Mouse (Mus musculus): ENCODE measurements around the gene A630095N17Rik. TPM values are rescaled to one million over a fixed set of nuclear protein-coding genes. Genes with fewer than 3 reads are reported as not detected.

The A630095N17Rik gene
- polyA plus RNA-seq (2012; rRNA removed) (not detected in 2 replicates), polyA plus RNA-seq (2014; fragmentation: Nextera tagmentation; extraction: Ambion mirVana) (not detected in 2 replicates)

GRCm38 (mm10) chr1:75231664-75232152 lies at the start of gene A630095N17Rik:
Gene A630095N17Rik, minus strand, starts transcription at chr1:75232102.
- H3K9me3 ChIP-seq (ENCODE audit: control insufficient read depth, low read length) = no peaks in the 10 kb centered on the region
- H3K9ac ChIP-seq (ENCODE audit: low read depth, low read length, severe bottlenecking) = no peak within 1 kb of the TSS
- no peaks in the 10 kb centered on the region for H3K27me3 ChIP-seq (ENCODE audit: control insufficient read depth, insufficient read depth, low read length)
- H3K27ac ChIP-seq (replicated peaks; ENCODE audit: low read depth, low read length) = no peak within 1 kb of the TSS
- H3K4me3 ChIP-seq (replicated peaks; ENCODE audit: low read length) = no peak within 1 kb of the TSS
- WGBS = 63% methylated on average over 5 of the region's 5 CpGs
- H3K4me2 ChIP-seq (replicated peaks; ENCODE audit: low read depth, low read length, severe bottlenecking) = no peak within 1 kb of the TSS
- no peaks in the 10 kb centered on the region for H3K36me3 ChIP-seq (ENCODE audit: control insufficient read depth, insufficient read depth, low read length)
- ATAC-seq (ENCODE audit: low FRiP score, low read depth) (no peak), DNase-seq (ENCODE audit: low spot score) (no peak)
- no peak for TF ChIP-seq POLR2A (IDR thresholded peaks at IDR 0.05; ENCODE audit: borderline replicate concordance, extremely low read depth, insufficient read depth, insufficient read length)
- no peaks in the 10 kb centered on the region for H3K4me1 ChIP-seq (ENCODE audit: control insufficient read depth, insufficient read depth, low read length)

GRCm38 (mm10) chr1:75278228-75278627 lies 46.3 kb upstream of the A630095N17Rik start, which contains the start of gene Resp18:
Gene Resp18, minus strand, starts transcription at chr1:75278415.
- DNase-seq (ENCODE audit: low spot score) (no peak), ATAC-seq (ENCODE audit: low FRiP score, low read depth) (no peak)
- peaks cover 21% of the 10 kb centered on the region for H3K27me3 ChIP-seq (ENCODE audit: control insufficient read depth, insufficient read depth, low read length)
- no peak for TF ChIP-seq POLR2A (IDR thresholded peaks at IDR 0.05; ENCODE audit: borderline replicate concordance, extremely low read depth, insufficient read depth, insufficient read length)
- H3K9me3 ChIP-seq (ENCODE audit: control insufficient read depth, low read length) = no peaks in the 10 kb centered on the region
- H3K27ac ChIP-seq (replicated peaks; ENCODE audit: low read depth, low read length) = no peak within 1 kb of the TSS
- no peak within 1 kb of the TSS for H3K4me2 ChIP-seq (replicated peaks; ENCODE audit: low read depth, low read length, severe bottlenecking)
- H3K9ac ChIP-seq (ENCODE audit: low read depth, low read length, severe bottlenecking) = no peak within 1 kb of the TSS
- no peak within 1 kb of the TSS for H3K4me3 ChIP-seq (replicated peaks; ENCODE audit: low read length)
- no peaks in the 10 kb centered on the region for H3K4me1 ChIP-seq (ENCODE audit: control insufficient read depth, insufficient read depth, low read length)
- H3K36me3 ChIP-seq (ENCODE audit: control insufficient read depth, insufficient read depth, low read length) = no peaks in the 10 kb centered on the region
- WGBS = 5% methylated on average over 13 of the region's 13 CpGs

- WGBS = 6% methylated on average over 23 of the region's 23 CpGs
Measured at GRCm38 (mm10) chr1:75277195-75278188, 45.6 kb upstream of the A630095N17Rik start.

GRCm38 (mm10) chr1:75264091-75264880 lies 32.4 kb upstream of the A630095N17Rik start, which contains the start of gene Ptprn:
Gene Ptprn, minus strand, starts transcription at chr1:75264502.
- DNase-seq (ENCODE audit: low spot score) (no peak), ATAC-seq (ENCODE audit: low FRiP score, low read depth) (no peak)
- no peaks in the 10 kb centered on the region for H3K9me3 ChIP-seq (ENCODE audit: control insufficient read depth, low read length)
- 12% methylated on average over 31 of the region's 32 CpGs for WGBS
- no peak within 1 kb of the TSS for H3K4me3 ChIP-seq (replicated peaks; ENCODE audit: low read length)
- H3K4me1 ChIP-seq (ENCODE audit: control insufficient read depth, insufficient read depth, low read length) = no peaks in the 10 kb centered on the region
- H3K27ac ChIP-seq (replicated peaks; ENCODE audit: low read depth, low read length) = no peak within 1 kb of the TSS
- peaks cover 41% of the 10 kb centered on the region for H3K27me3 ChIP-seq (ENCODE audit: control insufficient read depth, insufficient read depth, low read length)
- no peaks in the 10 kb centered on the region for H3K36me3 ChIP-seq (ENCODE audit: control insufficient read depth, insufficient read depth, low read length)
- no peak for TF ChIP-seq POLR2A (IDR thresholded peaks at IDR 0.05; ENCODE audit: borderline replicate concordance, extremely low read depth, insufficient read depth, insufficient read length)
- H3K4me2 ChIP-seq (replicated peaks; ENCODE audit: low read depth, low read length, severe bottlenecking) = no peak within 1 kb of the TSS
- H3K9ac ChIP-seq (ENCODE audit: low read depth, low read length, severe bottlenecking) = no peak within 1 kb of the TSS

More at GRCm38 (mm10) chr1:75277195-75278188, 45.6 kb upstream of the A630095N17Rik start:
- no peaks in the 10 kb centered on the region for H3K4me1 ChIP-seq (ENCODE audit: control insufficient read depth, insufficient read depth, low read length)
- ATAC-seq (ENCODE audit: low FRiP score, low read depth) = no peak
- no peak overlapping the region for H3K4me3 ChIP-seq (replicated peaks; ENCODE audit: low read length)
- no peak overlapping the region for H3K4me2 ChIP-seq (replicated peaks; ENCODE audit: low read depth, low read length, severe bottlenecking)
- no peak overlapping the region for H3K9ac ChIP-seq (ENCODE audit: low read depth, low read length, severe bottlenecking)
- no peak for TF ChIP-seq POLR2A (IDR thresholded peaks at IDR 0.05; ENCODE audit: borderline replicate concordance, extremely low read depth, insufficient read depth, insufficient read length)
- H3K27me3 ChIP-seq (ENCODE audit: control insufficient read depth, insufficient read depth, low read length) = peaks cover 21% of the 10 kb centered on the region
- H3K27ac ChIP-seq (replicated peaks; ENCODE audit: low read depth, low read length) = no peak overlapping the region
- no peaks in the 10 kb centered on the region for H3K36me3 ChIP-seq (ENCODE audit: control insufficient read depth, insufficient read depth, low read length)
- DNase-seq (ENCODE audit: low spot score) = peak; percentile 79
- H3K9me3 ChIP-seq (ENCODE audit: control insufficient read depth, low read length) = no peaks in the 10 kb centered on the region

All from limb, embryonic 14.5 days (tissue).